Mouse (Mus musculus) heart, postnatal 0 days (tissue): ENCODE data around the gene S100a2. TPM values are rescaled to one million over a fixed set of nuclear protein-coding genes. Genes with fewer than 3 reads are reported as not detected.

Source experiments
- ATAC-seq: fragments of 200-750 bp; cut with Nextera tagmentation; 2 replicates; pipeline ENCODE4 v1.8.0; 2017; ENCODE audit warnings: low read depth, moderate number of reproducible peaks, moderate library complexity; ENCODE audit not compliant: insufficient read depth
- DNase-seq: peaks from one replicate; pipeline ENCODE4 v3.0.0-alpha.2; 2016; ENCODE audit warnings: low spot score
- H3K27ac ChIP-seq: fragments of 300-500 bp; sonication (generic); 2 replicates; pipeline ENCODE4 v1.5.1; 2014; ENCODE audit warnings: low read depth, mild to moderate bottlenecking
- H3K27me3 ChIP-seq: fragments of 300-500 bp; sonication (generic); 2 replicates; pipeline ENCODE4 v1.6.1; 2014; ENCODE audit warnings: low read length, mixed read lengths; ENCODE audit not compliant: control insufficient read depth, insufficient read depth
- H3K36me3 ChIP-seq: fragments of 300-500 bp; sonication (generic); replicated peaks from 2 replicates; pipeline ENCODE4 v1.6.1; 2014; ENCODE audit warnings: low read length, mixed read lengths; ENCODE audit not compliant: control insufficient read depth, insufficient read depth
- H3K4me1 ChIP-seq: fragments of 300-500 bp; sonication (generic); 2 replicates; pipeline ENCODE4 v1.6.1; 2014; ENCODE audit warnings: antibody characterized with exemption; ENCODE audit not compliant: control insufficient read depth, insufficient read depth
- H3K4me2 ChIP-seq: fragments of 300-500 bp; sonication (generic); 2 replicates; pipeline ENCODE4 v1.6.1; 2014; ENCODE audit warnings: low read depth, mild to moderate bottlenecking, low read length, moderate library complexity
- H3K4me3 ChIP-seq: fragments of 300-500 bp; sonication (generic); 2 replicates; pipeline ENCODE4 v1.5.1; 2014; ENCODE audit warnings: low read depth, low read length
- H3K9ac ChIP-seq: fragments of 300-500 bp; sonication (generic); replicated peaks from 2 replicates; pipeline ENCODE4 v1.6.1; 2014; ENCODE audit warnings: low read depth, low read length, mixed read lengths
- H3K9me3 ChIP-seq: fragments of 300-500 bp; sonication (generic); replicated peaks from 2 replicates; pipeline ENCODE4 v1.6.1; 2016; ENCODE audit warnings: low read length; ENCODE audit not compliant: control insufficient read depth
- CTCF ChIP-seq: IDR thresholded peaks from 2 replicates; pipeline ENCODE4 v1.5.1; 2016; ENCODE audit warnings: antibody characterized with exemption, control low read depth, low read depth
- EP300 ChIP-seq: IDR thresholded peaks from 2 replicates; pipeline ENCODE4 v1.6.1; 2016; ENCODE audit warnings: antibody characterized with exemption, low read depth
- WGBS: fragments of 180-500 bp; shearing (Covaris S2); extraction: QIAGEN DNeasy Blood & Tissue Kit; methylation state at CpG from one replicate; pipeline ENCODE4 v1.1.7; 2014; 5-methylcytosine and 5-hydroxymethylcytosine counted together
- polyA plus RNA-seq: library from polyadenylated mRNA; unstranded; fragments of >200 nt; fragmentation: Nextera tagmentation; extraction: Ambion mirVana; gene quantifications from 2 replicates; pipeline ENCODE4 v1.2.1, GENCODE M21; 2015
- total RNA-seq: library from RNA; depleted of rRNA; stranded (reverse); fragments of >200 nt; gene quantifications from 2 replicates; pipeline ENCODE4 v1.2.3, GENCODE M21; 2014; ENCODE audit warnings: low replicate concordance

Gene S100a2
- total and polyA plus RNA-seq, 2 experiments from 2014 or later, result not detected

DNA sequence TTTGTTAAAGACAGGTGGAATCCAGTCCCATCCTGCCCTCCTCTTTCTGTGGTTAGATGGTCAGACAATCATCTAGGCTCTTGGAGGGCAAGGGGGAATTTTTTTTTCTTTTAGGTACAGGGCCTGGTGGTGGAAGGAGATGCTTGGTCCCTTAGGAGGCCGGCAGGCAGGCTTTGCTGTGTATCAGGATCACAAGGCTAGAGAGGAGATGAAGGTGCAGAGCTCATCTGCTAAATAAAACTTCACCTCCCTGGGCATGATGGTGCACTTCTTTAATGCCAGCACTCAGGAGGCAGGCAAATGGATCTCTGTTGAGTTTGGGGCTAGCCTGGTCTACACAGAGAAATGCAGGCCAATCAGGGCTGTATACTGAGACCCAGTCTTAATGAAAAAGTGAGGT lies 25.9 kb downstream of the S100a2 start:
- WGBS, result 52% methylated on average over 1 of the region's 1 CpGs
- no peaks in the 10 kb centered on the region for H3K27me3 ChIP-seq
- no peak overlapping the region for H3K9ac ChIP-seq
- ATAC-seq, result no peak
- no peak overlapping the region for H3K27ac ChIP-seq
- peaks cover 13% of the 10 kb centered on the region; the same call in 1 of the 2 replicates for H3K4me1 ChIP-seq
- H3K9me3 ChIP-seq, result no peaks in the 10 kb centered on the region
- no peak for TF ChIP-seq EP300
- TF ChIP-seq CTCF, result no peak
- H3K4me3 ChIP-seq, result no peak overlapping the region
- H3K4me2 ChIP-seq, result no peak overlapping the region
- no peak for DNase-seq
- H3K36me3 ChIP-seq, result no peaks in the 10 kb centered on the region

- WGBS, result 7% methylated on average over 1 of the region's 1 CpGs
- no peak overlapping the region for H3K4me2 ChIP-seq
- H3K9me3 ChIP-seq, result no peaks in the 10 kb centered on the region
- peaks cover 13% of the 10 kb centered on the region; the same call in 1 of the 2 replicates for H3K4me1 ChIP-seq
- H3K27me3 ChIP-seq, result no peaks in the 10 kb centered on the region
- TF ChIP-seq EP300, result no peak
- TF ChIP-seq CTCF, result no peak
- H3K36me3 ChIP-seq, result no peaks in the 10 kb centered on the region
- DNase-seq, result no peak
- no peak overlapping the region for H3K27ac ChIP-seq
- no peak overlapping the region for H3K4me3 ChIP-seq
- no peak overlapping the region for H3K9ac ChIP-seq
- no peak for ATAC-seq
Observed at GRCm38 (mm10) chr3:90617586-90617985, 27.5 kb downstream of the S100a2 start.

DNA sequence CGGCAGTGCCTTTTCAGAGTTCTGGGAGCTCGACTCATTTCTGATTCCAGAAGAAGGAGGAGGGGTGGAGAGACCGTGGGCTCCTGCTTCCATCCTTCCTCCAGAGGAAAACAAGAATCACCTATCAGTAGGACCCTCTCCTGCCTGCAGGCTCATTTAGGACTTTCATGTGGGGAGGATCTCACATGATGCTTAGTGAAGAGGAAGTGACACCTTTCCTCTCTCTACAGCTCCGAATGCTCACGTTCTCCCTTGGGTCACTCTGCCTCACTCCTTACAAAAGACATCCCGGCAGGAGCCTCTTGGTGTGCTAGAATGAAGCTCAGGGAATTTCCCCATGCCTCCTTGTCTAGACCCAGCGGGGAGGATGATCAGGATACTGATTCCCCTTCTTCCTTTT lies 31.5 kb downstream of the S100a2 start:
- Histone ChIP-seq H3K9ac (no peak overlapping the region), H3K27me3 (no peaks in the 10 kb centered on the region), H3K9me3 (no peaks in the 10 kb centered on the region), H3K4me2 (no peak overlapping the region), H3K4me1 (0 out of 2 replicates have a peak, but pooled peaks cover 10% of the 10 kb centered on the region), H3K36me3 (no peaks in the 10 kb centered on the region), H3K27ac (no peak overlapping the region), H3K4me3 (no peak overlapping the region)
- no peak for ATAC-seq
- DNase-seq, result no peak
- 29% methylated on average over 7 of the region's 7 CpGs for WGBS
- TF ChIP-seq EP300, result no peak
- no peak for TF ChIP-seq CTCF

GRCm38 (mm10) chr3:90623435-90624071 lies 33.5 kb downstream of the S100a2 start:
- H3K27me3 ChIP-seq, result no peaks in the 10 kb centered on the region
- no peak overlapping the region for H3K4me2 ChIP-seq
- 0 out of 2 replicates have a peak, but pooled peaks cover 10% of the 10 kb centered on the region for H3K4me1 ChIP-seq
- H3K36me3 ChIP-seq, result no peaks in the 10 kb centered on the region
- 21% methylated on average over 2 of the region's 2 CpGs for WGBS
- H3K9me3 ChIP-seq, result no peaks in the 10 kb centered on the region
- H3K27ac ChIP-seq, result no peak overlapping the region
- DNase-seq (peak; percentile 55), ATAC-seq (peak; percentile 73; the same call in 1 of the 2 replicates)
- TF ChIP-seq CTCF (no peak), EP300 (no peak)
- no peak overlapping the region for H3K4me3 ChIP-seq
- H3K9ac ChIP-seq, result no peak overlapping the region

DNA sequence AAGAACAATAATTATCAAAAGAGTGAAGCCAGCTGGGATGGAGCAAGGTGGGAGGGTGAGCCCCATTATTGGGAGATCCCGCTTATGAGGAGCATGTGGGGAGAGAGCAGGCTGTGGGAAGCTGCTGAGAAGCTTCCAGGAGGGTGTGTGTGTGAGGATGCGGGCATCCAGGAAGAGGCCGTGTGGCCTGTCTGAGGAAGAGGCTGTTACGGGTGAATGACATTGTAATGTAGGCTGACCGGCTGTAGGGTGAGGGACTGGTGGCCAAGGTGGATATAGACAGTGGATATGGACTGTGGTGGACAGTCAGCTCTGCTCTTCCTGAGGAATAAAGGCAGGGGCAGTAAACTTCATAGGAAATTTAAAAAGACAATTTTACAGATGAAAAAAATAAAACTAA lies 35.4 kb downstream of the S100a2 start:
- H3K4me3 ChIP-seq, result no peak overlapping the region
- 82% methylated on average over 5 of the region's 5 CpGs for whole genome bisulfite sequencing
- no peak overlapping the region for H3K27ac ChIP-seq
- ATAC-seq (no peak), DNase-seq (no peak)
- H3K36me3 ChIP-seq, result no peaks in the 10 kb centered on the region
- H3K4me1 ChIP-seq, result 0 out of 2 replicates have a peak, but pooled peaks cover 10% of the 10 kb centered on the region
- TF ChIP-seq EP300 (no peak), CTCF (no peak)
- H3K4me2 ChIP-seq, result no peak overlapping the region
- no peaks in the 10 kb centered on the region for H3K9me3 ChIP-seq
- H3K9ac ChIP-seq, result no peak overlapping the region
- no peaks in the 10 kb centered on the region for H3K27me3 ChIP-seq
